Mouse (Mus musculus) CD8-positive naive resting alpha-beta T cell, adult 2 months (primary cell): ENCODE measurements around the gene Mecp2.

Experiments
- DNase-seq, 2 experiments: peaks; one replicate each; pipeline ENCODE4 v3.0.0; 2022; ENCODE audit warnings: low read depth in 2 of 2, low spot score in 2 of 2

The Mecp2 gene

GRCm38 (mm10) chrX:74014597-74014996, 120.6 kb downstream of the Mecp2 start:
- DNase-seq, result no peak

- DNase-seq, result no peak
Observed at GRCm38 (mm10) chrX:74008063-74008462, 127.1 kb downstream of the Mecp2 start.

GRCm38 (mm10) chrX:74006401-74006800, 128.8 kb downstream of the Mecp2 start:
- no peak for DNase-seq

- DNase-seq, result no peak
Observed at GRCm38 (mm10) chrX:74003644-74004043, 131.5 kb downstream of the Mecp2 start.

- DNase-seq, result no peak
Observed at GRCm38 (mm10) chrX:74001024-74001423, 134.1 kb downstream of the Mecp2 start.

- no peak for DNase-seq
Observed at GRCm38 (mm10) chrX:73998911-73999869, 136.0 kb downstream of the Mecp2 start.

- no peak for DNase-seq
Observed at GRCm38 (mm10) chrX:73977783-73978182, 157.4 kb downstream of the Mecp2 start.
